Mouse (Mus musculus) left cerebral cortex, adult 11 months (tissue): ENCODE measurements around the gene Snx18.

Experiments
- DNase-seq: peaks from one replicate; pipeline ENCODE4 v3.0.0; 2022; ENCODE audit warnings: low spot score

Snx18 gene

GRCm38 (mm10) chr13:113615971-113616671 is 2.2 kb downstream of the Snx18 start:
- no peak for DNase-seq

GRCm38 (mm10) chr13:113615546-113615941 is 2.8 kb downstream of the Snx18 start:
- no peak for DNase-seq

GRCm38 (mm10) chr13:113614635-113615545 is 3.5 kb downstream of the Snx18 start:
- peak; percentile 70 for DNase-seq

- DNase-seq = no peak
Measured at GRCm38 (mm10) chr13:113613882-113614281, 4.5 kb downstream of the Snx18 start.

GRCm38 (mm10) chr13:113613341-113613740 is 5.0 kb downstream of the Snx18 start:
- no peak for DNase-seq

GRCm38 (mm10) chr13:113612141-113612950 is 6.0 kb downstream of the Snx18 start:
- no peak for DNase-seq

GRCm38 (mm10) chr13:113610732-113611500 is 7.4 kb downstream of the Snx18 start:
- no peak for DNase-seq

GRCm38 (mm10) chr13:113609429-113609828 is 8.9 kb downstream of the Snx18 start:
- no peak for DNase-seq

- no peak for DNase-seq
Measured at GRCm38 (mm10) chr13:113607821-113608220, 10.5 kb downstream of the Snx18 start.

GRCm38 (mm10) chr13:113607371-113607770 is 11.0 kb downstream of the Snx18 start:
- DNase-seq = no peak

- no peak for DNase-seq
Measured at GRCm38 (mm10) chr13:113606741-113607358, 11.5 kb downstream of the Snx18 start.

- DNase-seq = no peak
Measured at GRCm38 (mm10) chr13:113606131-113606530, 12.2 kb downstream of the Snx18 start.

- DNase-seq = no peak
Measured at GRCm38 (mm10) chr13:113605693-113606092, 12.7 kb downstream of the Snx18 start.

- no peak for DNase-seq
Measured at GRCm38 (mm10) chr13:113604321-113604720, 14.0 kb downstream of the Snx18 start.

GRCm38 (mm10) chr13:113602882-113603342 is 15.5 kb downstream of the Snx18 start:
- DNase-seq = no peak

- DNase-seq = no peak
Measured at GRCm38 (mm10) chr13:113601831-113602604, 16.3 kb downstream of the Snx18 start.

- DNase-seq = no peak
Measured at GRCm38 (mm10) chr13:113600531-113601463, 17.6 kb downstream of the Snx18 start.

GRCm38 (mm10) chr13:113599701-113600530 is 18.4 kb downstream of the Snx18 start:
- DNase-seq = no peak
